Mouse (Mus musculus): Measurements from ENCODE around the gene Hoxa9.

Hoxa9 gene

GRCm38 (mm10) chr6:52216691-52217458 lies 14.0 kb downstream of the Hoxa9 start:
- DNase-seq (ENCODE audit: low read depth, low spot score) = no peak

GRCm38 (mm10) chr6:52215771-52216535 lies 14.9 kb downstream of the Hoxa9 start:
- DNase-seq (ENCODE audit: low read depth, low spot score) = no peak

- DNase-seq (ENCODE audit: low read depth, low spot score) = no peak
Observed at GRCm38 (mm10) chr6:52215070-52215469, 15.8 kb downstream of the Hoxa9 start.

GRCm38 (mm10) chr6:52214271-52214670 lies 16.6 kb downstream of the Hoxa9 start:
- no peak for DNase-seq (ENCODE audit: low read depth, low spot score)

- no peak for DNase-seq (ENCODE audit: low read depth, low spot score)
Observed at GRCm38 (mm10) chr6:52213119-52213986, 17.5 kb downstream of the Hoxa9 start, which contains the start of the genes Hoxa3 and Gm28308. TSS of gene Hoxa3 (minus strand) at chr6:52213336. TSS of gene Gm28308 (minus strand) at chr6:52213339.

GRCm38 (mm10) chr6:52212556-52213118 lies 18.3 kb downstream of the Hoxa9 start:
- no peak for DNase-seq (ENCODE audit: low read depth, low spot score)

GRCm38 (mm10) chr6:52211961-52212360 lies 18.9 kb downstream of the Hoxa9 start:
- no peak for DNase-seq (ENCODE audit: low read depth, low spot score)

- DNase-seq (ENCODE audit: low read depth, low spot score) = no peak
Observed at GRCm38 (mm10) chr6:52211170-52211935, 19.5 kb downstream of the Hoxa9 start.

- no peak for DNase-seq (ENCODE audit: low read depth, low spot score)
Observed at GRCm38 (mm10) chr6:52209685-52210046, 21.2 kb downstream of the Hoxa9 start.

GRCm38 (mm10) chr6:52208868-52209684 lies 21.8 kb downstream of the Hoxa9 start:
- no peak for DNase-seq (ENCODE audit: low read depth, low spot score)

- DNase-seq (ENCODE audit: low read depth, low spot score) = no peak
Observed at GRCm38 (mm10) chr6:52208072-52208867, 22.6 kb downstream of the Hoxa9 start, which contains the start of gene Hoxa6. TSS of gene Hoxa6 (minus strand) at chr6:52208722.

- DNase-seq (ENCODE audit: low read depth, low spot score) = no peak
Observed at GRCm38 (mm10) chr6:52207684-52207976, 23.3 kb downstream of the Hoxa9 start.

- no peak for DNase-seq (ENCODE audit: low read depth, low spot score)
Observed at GRCm38 (mm10) chr6:52206882-52207683, 23.8 kb downstream of the Hoxa9 start.

- no peak for DNase-seq (ENCODE audit: low read depth, low spot score)
Observed at GRCm38 (mm10) chr6:52205638-52206621, 25.0 kb downstream of the Hoxa9 start.

- no peak for DNase-seq (ENCODE audit: low read depth, low spot score)
Observed at GRCm38 (mm10) chr6:52205221-52205620, 25.7 kb downstream of the Hoxa9 start.

GRCm38 (mm10) chr6:52204050-52204752 lies 26.7 kb downstream of the Hoxa9 start, which contains the start of gene Hoxa5:
TSS of gene Hoxa5 (minus strand) at chr6:52204587.
- no peak for DNase-seq (ENCODE audit: low read depth, low spot score)

Measured in retina, adult 2 months (tissue).